Mouse (Mus musculus): ENCODE data around the gene Ier2.
"Not testable (repeated sequence)": the region's sequence is repeated elsewhere in the genome, so short reads cannot be mapped to it uniquely, and the experiment has no call there.

DNA sequence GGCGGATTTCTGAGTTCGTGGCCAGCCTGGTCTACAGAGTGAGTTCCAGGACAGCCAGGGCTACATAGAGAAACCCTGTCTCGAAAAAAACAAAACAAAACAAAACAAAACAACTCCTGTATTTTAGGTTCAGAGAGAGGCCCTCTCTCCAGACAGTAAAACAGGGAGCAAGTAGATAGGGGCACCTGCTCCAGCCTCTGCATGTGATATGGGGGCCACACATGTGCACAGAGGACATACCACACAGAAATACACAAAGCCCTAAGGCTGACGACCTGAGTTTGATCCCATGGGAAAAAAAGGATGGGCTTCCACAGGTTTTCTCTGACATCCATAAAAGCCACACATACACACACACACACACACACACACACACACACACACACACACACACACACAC lies 39.2 kb downstream of the Ier2 start:
- TF ChIP-seq GATA1 (IDR thresholded peaks at IDR 0.05; ENCODE audit: borderline replicate concordance, low read length); FLI1 (IDR thresholded peaks at IDR 0.05; ENCODE audit: low read length): not testable (repeated sequence)
